Mouse (Mus musculus): ENCODE data around the gene Rbm33. TPM values are rescaled to one million over a fixed set of nuclear protein-coding genes. Genes with fewer than 3 reads are reported as not detected.

Rbm33 gene
- polyA plus RNA-seq, 1 experiment from 2014 or later = 16.1 TPM

DNA sequence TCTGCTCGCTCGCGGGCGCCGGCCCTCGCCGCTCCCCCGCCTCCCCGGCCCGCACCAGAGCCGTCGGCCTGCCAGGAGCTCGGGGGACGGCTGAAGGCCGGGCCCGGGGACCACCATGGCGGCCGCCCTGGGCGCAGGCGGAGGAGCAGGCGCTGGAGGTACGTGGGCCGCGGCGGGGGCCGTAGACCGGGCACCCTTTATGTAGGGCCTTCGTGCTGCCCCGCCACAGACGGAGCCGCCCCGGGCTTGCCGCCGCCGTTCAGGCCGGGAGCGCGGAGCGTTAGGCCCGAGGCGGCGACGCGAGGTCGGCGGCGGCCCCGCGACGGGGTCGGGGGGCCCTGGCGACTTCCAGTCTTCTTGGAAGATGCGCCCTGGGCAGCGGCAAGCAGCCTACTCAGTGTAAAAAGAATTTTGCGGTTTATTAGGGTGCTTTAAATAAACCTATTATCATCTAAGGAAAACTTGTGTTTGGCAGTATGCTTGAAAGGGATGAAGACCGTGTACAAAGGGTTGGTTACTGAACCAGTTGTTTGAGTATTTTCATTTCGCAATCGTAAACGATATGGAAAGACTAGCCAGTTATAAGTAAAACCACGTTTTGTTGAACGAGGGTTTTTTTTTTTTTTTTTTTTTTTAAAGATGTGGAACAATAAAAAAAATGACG, 464 bp downstream of the Rbm33 start:
- under 1% methylated on average over 62 of the region's 62 CpGs for WGBS (ENCODE audit: insufficient replicate concordance)
- no peaks in the 10 kb centered on the region for H3K9me3 ChIP-seq (replicated peaks; ENCODE audit: control insufficient read depth, low read length)
- peak overlapping the region; percentile 81 for H3K4me2 ChIP-seq
- peak overlapping the region; percentile 99 for H3K9ac ChIP-seq (ENCODE audit: low read depth, low read length)
- H3K27ac ChIP-seq (ENCODE audit: low read depth, low read length) = peak overlapping the region; percentile 100
- ATAC-seq (replicated peaks; ENCODE audit: insufficient number of reproducible peaks, low FRiP score, low TSS enrichment) = no peak; the same call in 1 of the 2 replicates
- no peaks in the 10 kb centered on the region for H3K36me3 ChIP-seq (ENCODE audit: control insufficient read depth, insufficient read depth, low read length)
- H3K4me3 ChIP-seq (ENCODE audit: low read depth, low read length) = peak overlapping the region; percentile 76
- no peaks in the 10 kb centered on the region for H3K27me3 ChIP-seq (ENCODE audit: control insufficient read depth, insufficient read depth, low read length)
- peaks cover 4% of the 10 kb centered on the region for H3K4me1 ChIP-seq (ENCODE audit: control insufficient read depth, insufficient read depth, low read length)

DNA sequence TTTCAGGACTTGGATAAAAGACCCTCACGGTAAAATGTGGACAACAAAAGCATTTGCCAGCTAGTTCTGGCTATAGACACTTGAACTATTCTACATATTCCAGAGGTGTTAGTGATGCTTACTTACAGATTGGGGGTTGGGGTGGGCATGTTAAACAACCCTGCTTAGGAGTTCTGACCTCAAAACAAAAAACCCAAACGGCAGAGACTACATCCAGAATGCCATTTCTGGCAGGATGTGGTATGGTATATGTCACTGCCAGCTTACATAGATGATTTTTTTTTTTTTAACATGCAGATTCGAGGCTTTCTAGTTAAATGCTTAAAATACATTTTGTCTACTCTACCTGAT, 971 bp downstream of the Rbm33 start:
- 6% methylated on average over 3 of the region's 3 CpGs for WGBS (ENCODE audit: insufficient replicate concordance)
- H3K27ac ChIP-seq (ENCODE audit: low read depth, low read length) = no peak overlapping the region

DNA sequence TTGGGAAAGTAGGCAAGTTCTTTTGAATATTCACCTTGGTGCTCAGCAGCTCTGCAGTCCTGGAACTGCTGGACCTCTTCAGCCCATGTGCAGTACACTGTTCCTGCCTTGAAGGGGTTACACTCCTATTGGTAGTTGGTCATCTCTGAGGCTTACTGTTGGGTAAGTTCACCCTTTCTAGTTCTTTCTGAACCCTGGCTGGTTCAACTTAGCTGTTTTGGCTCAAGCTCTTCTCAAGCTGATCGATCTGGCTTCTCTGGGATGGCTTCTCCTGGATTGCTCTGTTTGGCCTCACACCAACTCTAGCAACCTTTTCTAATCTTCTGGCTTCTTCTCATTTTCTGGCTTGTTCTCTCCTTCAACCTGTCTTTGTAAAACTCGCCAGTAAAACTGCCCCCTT, 1.8 kb downstream of the Rbm33 start:
- H3K4me2 ChIP-seq = peak overlapping the region; percentile 81
- H3K4me1 ChIP-seq (ENCODE audit: control insufficient read depth, insufficient read depth, low read length) = peaks cover 4% of the 10 kb centered on the region
- H3K27me3 ChIP-seq (ENCODE audit: control insufficient read depth, insufficient read depth, low read length) = no peaks in the 10 kb centered on the region
- H3K4me3 ChIP-seq (ENCODE audit: low read depth, low read length) = peak overlapping the region; percentile 76; the same call in 1 of the 2 replicates
- H3K9ac ChIP-seq (ENCODE audit: low read depth, low read length) = 0 out of 2 replicates have a peak overlapping the region, but pooled peaks have one; percentile 22
- no peaks in the 10 kb centered on the region for H3K9me3 ChIP-seq (replicated peaks; ENCODE audit: control insufficient read depth, low read length)
- 78% methylated on average over 2 of the region's 2 CpGs for WGBS (ENCODE audit: insufficient replicate concordance)
- H3K27ac ChIP-seq (ENCODE audit: low read depth, low read length) = no peak overlapping the region
- no peak for ATAC-seq (replicated peaks; ENCODE audit: insufficient number of reproducible peaks, low FRiP score, low TSS enrichment)
- no peaks in the 10 kb centered on the region for H3K36me3 ChIP-seq (ENCODE audit: control insufficient read depth, insufficient read depth, low read length)

More for the DNA sequence above, 971 bp downstream of the Rbm33 start:
- no peak for ATAC-seq (replicated peaks; ENCODE audit: insufficient number of reproducible peaks, low FRiP score, low TSS enrichment)
- H3K4me3 ChIP-seq (ENCODE audit: low read depth, low read length) = peak overlapping the region; percentile 76
- peaks cover 4% of the 10 kb centered on the region for H3K4me1 ChIP-seq (ENCODE audit: control insufficient read depth, insufficient read depth, low read length)
- peak overlapping the region; percentile 81 for H3K4me2 ChIP-seq
- no peaks in the 10 kb centered on the region for H3K9me3 ChIP-seq (replicated peaks; ENCODE audit: control insufficient read depth, low read length)
- no peaks in the 10 kb centered on the region for H3K36me3 ChIP-seq (ENCODE audit: control insufficient read depth, insufficient read depth, low read length)
- H3K27me3 ChIP-seq (ENCODE audit: control insufficient read depth, insufficient read depth, low read length) = no peaks in the 10 kb centered on the region
- H3K9ac ChIP-seq (ENCODE audit: low read depth, low read length) = peak overlapping the region; percentile 99

DNA sequence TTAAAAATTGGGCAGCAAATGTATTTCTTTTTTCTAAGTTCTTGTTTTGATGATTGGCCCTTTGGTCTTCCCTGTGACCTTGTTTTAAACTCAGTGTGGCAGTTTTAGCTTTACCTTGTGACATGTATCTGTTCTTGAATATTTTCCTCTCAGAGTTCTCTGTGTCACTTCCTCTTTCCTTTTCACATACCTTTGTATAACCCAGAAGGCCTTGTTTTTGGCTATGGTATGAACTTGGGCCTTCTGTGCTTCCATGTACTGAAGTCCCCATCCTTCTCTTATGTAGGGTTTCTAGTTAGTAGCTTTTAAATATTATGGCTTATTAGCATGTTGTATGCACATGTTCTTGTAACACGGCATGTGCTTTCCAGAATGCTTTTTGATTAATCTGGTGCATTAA, 4.8 kb downstream of the Rbm33 start:
- Histone ChIP-seq H3K4me3 (ENCODE audit: low read depth, low read length) (no peak overlapping the region), H3K4me2 (no peak overlapping the region), H3K36me3 (ENCODE audit: control insufficient read depth, insufficient read depth, low read length) (no peaks in the 10 kb centered on the region), H3K27ac (ENCODE audit: low read depth, low read length) (no peak overlapping the region), H3K9ac (ENCODE audit: low read depth, low read length) (no peak overlapping the region), H3K9me3 (replicated peaks; ENCODE audit: control insufficient read depth, low read length) (no peaks in the 10 kb centered on the region), H3K27me3 (ENCODE audit: control insufficient read depth, insufficient read depth, low read length) (no peaks in the 10 kb centered on the region), H3K4me1 (ENCODE audit: control insufficient read depth, insufficient read depth, low read length) (peaks cover 14% of the 10 kb centered on the region)
- WGBS (ENCODE audit: insufficient replicate concordance) = 98% methylated on average over 1 of the region's 1 CpGs
- ATAC-seq (replicated peaks; ENCODE audit: insufficient number of reproducible peaks, low FRiP score, low TSS enrichment) = no peak

DNA sequence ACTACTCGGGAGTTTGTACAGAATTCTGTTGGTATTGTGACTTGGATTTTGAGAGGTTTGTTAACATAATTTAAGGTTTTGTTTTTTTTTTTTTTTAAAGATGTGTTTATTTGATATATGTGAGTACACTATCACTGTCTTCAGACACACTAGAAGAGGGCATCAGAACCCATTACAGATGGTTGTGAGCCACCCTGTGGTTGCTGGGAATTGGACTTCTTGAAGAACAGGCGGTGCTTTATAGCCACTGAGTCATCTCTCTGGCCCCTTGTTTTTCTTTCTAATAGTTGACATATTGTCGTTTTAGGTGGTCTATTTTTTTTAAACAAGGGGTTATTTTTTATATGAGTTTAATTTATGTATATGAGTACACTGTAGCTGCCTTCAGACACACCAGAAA, 5.3 kb downstream of the Rbm33 start:
- Histone ChIP-seq H3K4me1 (ENCODE audit: control insufficient read depth, insufficient read depth, low read length) (peaks cover 14% of the 10 kb centered on the region), H3K27me3 (ENCODE audit: control insufficient read depth, insufficient read depth, low read length) (no peaks in the 10 kb centered on the region), H3K4me3 (ENCODE audit: low read depth, low read length) (no peak overlapping the region), H3K9me3 (replicated peaks; ENCODE audit: control insufficient read depth, low read length) (no peaks in the 10 kb centered on the region), H3K9ac (ENCODE audit: low read depth, low read length) (no peak overlapping the region), H3K27ac (ENCODE audit: low read depth, low read length) (no peak overlapping the region), H3K4me2 (no peak overlapping the region), H3K36me3 (ENCODE audit: control insufficient read depth, insufficient read depth, low read length) (no peaks in the 10 kb centered on the region)
- ATAC-seq (replicated peaks; ENCODE audit: insufficient number of reproducible peaks, low FRiP score, low TSS enrichment) = no peak
- WGBS (ENCODE audit: insufficient replicate concordance) = 81% methylated on average over 3 of the region's 3 CpGs

DNA sequence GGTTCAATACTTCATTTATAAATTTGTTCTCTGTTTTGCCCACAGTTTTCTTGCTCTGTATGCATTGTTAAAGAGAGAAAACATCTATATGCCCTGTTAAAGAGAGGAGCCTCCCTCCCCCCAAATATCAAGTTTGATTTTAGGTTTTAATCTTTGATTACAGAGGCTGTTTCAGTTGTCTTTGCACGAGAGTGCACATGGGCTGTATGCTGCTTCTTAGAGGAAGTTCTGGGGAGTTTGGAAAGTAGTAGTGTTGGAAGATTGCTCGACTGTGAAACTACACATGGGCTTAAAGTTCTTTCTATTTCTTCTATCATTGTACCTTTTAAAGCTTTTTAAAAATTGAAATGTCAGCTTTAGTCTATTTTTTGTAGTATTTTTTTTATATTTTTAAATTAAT, 6.9 kb downstream of the Rbm33 start:
- Histone ChIP-seq H3K4me3 (ENCODE audit: low read depth, low read length) (no peak overlapping the region), H3K27ac (ENCODE audit: low read depth, low read length) (no peak overlapping the region), H3K9ac (ENCODE audit: low read depth, low read length) (no peak overlapping the region), H3K27me3 (ENCODE audit: control insufficient read depth, insufficient read depth, low read length) (no peaks in the 10 kb centered on the region), H3K4me1 (ENCODE audit: control insufficient read depth, insufficient read depth, low read length) (peaks cover 10% of the 10 kb centered on the region), H3K4me2 (no peak overlapping the region), H3K36me3 (ENCODE audit: control insufficient read depth, insufficient read depth, low read length) (no peaks in the 10 kb centered on the region), H3K9me3 (replicated peaks; ENCODE audit: control insufficient read depth, low read length) (no peaks in the 10 kb centered on the region)
- no peak for ATAC-seq (replicated peaks; ENCODE audit: insufficient number of reproducible peaks, low FRiP score, low TSS enrichment)
- 79% methylated on average over 2 of the region's 2 CpGs for WGBS (ENCODE audit: insufficient replicate concordance)

DNA sequence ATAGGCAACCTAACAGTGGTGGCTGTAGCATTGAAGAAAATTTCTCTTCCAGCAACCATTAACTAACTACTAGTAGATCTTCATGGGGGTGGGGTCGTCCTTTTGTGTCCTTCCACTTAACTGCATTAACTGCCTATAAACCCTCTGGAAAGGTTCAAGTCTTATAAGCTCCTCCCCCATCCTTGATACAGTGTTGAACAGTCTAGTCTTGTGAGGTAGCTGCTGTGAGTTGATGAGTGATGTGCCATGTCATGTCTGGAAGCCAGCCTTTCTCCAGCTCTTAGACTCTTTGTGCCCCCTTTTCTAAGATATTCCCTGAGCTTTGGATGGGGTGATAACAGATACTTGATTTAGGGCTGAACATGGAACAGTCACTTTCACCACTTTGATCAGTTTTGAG, 7.5 kb downstream of the Rbm33 start:
- no peak overlapping the region for H3K4me2 ChIP-seq
- H3K27ac ChIP-seq (ENCODE audit: low read depth, low read length) = no peak overlapping the region
- H3K4me1 ChIP-seq (ENCODE audit: control insufficient read depth, insufficient read depth, low read length) = peaks cover 10% of the 10 kb centered on the region
- WGBS (ENCODE audit: insufficient replicate concordance) = 52% methylated on average over 1 of the region's 1 CpGs
- H3K9ac ChIP-seq (ENCODE audit: low read depth, low read length) = no peak overlapping the region
- no peak for ATAC-seq (replicated peaks; ENCODE audit: insufficient number of reproducible peaks, low FRiP score, low TSS enrichment)
- H3K9me3 ChIP-seq (replicated peaks; ENCODE audit: control insufficient read depth, low read length) = no peaks in the 10 kb centered on the region
- H3K36me3 ChIP-seq (ENCODE audit: control insufficient read depth, insufficient read depth, low read length) = no peaks in the 10 kb centered on the region
- H3K4me3 ChIP-seq (ENCODE audit: low read depth, low read length) = no peak overlapping the region
- no peaks in the 10 kb centered on the region for H3K27me3 ChIP-seq (ENCODE audit: control insufficient read depth, insufficient read depth, low read length)

DNA sequence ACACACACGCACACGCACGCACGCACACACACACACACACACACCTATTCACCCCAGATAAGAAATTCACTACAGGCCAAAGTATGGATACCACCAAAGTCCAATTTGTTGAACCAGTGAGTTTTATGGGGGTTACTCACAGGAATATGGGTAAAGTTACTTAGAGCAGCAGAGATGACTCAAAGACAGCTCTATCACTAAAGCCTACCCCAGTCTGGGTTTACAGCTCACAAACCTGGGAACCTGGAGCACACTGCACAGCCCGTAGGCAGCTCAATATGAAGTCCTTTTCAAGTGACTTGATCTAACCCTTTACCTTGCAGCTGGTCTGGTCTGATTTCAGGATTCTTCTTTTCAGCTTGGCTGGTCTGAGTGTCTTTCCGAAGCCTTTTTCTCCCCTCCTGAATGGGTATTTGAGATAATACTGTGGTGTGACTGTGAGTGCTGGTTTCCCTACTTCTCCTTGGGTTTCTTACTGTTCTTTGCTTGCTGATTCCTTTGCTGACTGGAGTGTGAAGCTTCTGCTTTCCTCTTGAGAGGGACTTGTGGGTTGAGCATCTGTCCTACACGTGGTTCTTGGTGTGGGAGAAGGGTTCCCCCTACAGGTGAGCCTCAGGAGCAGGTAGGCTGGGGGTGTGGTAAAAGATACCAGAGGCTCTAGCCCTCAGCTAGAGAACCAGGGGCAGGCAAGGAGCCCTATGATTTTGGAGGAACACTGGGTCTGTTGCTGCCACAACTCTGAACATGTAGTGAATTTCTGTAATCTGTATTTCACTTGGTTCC, 12.3 kb downstream of the Rbm33 start:
- H3K36me3 ChIP-seq (ENCODE audit: control insufficient read depth, insufficient read depth, low read length) = peaks cover 4% of the 10 kb centered on the region; the same call in 1 of the 2 replicates
- no peaks in the 10 kb centered on the region for H3K9me3 ChIP-seq (replicated peaks; ENCODE audit: control insufficient read depth, low read length)
- no peak overlapping the region for H3K4me3 ChIP-seq (ENCODE audit: low read depth, low read length)
- no peak for ATAC-seq (replicated peaks; ENCODE audit: insufficient number of reproducible peaks, low FRiP score, low TSS enrichment)
- H3K4me2 ChIP-seq = no peak overlapping the region
- no peaks in the 10 kb centered on the region for H3K27me3 ChIP-seq (ENCODE audit: control insufficient read depth, insufficient read depth, low read length)
- no peak overlapping the region for H3K9ac ChIP-seq (ENCODE audit: low read depth, low read length)
- WGBS (ENCODE audit: insufficient replicate concordance) = 75% methylated on average over 7 of the region's 7 CpGs
- no peak overlapping the region for H3K27ac ChIP-seq (ENCODE audit: low read depth, low read length)
- H3K4me1 ChIP-seq (ENCODE audit: control insufficient read depth, insufficient read depth, low read length) = peaks cover 8% of the 10 kb centered on the region

Measured in heart, embryonic 11.5 days (tissue).